11 mouse cellular contexts compared by ENCODE assay signal in genomic region chr14:59806910-59807309, GRCm38 (mm10).
DNase-seq lines count a peak whose midpoint lies in the region; ATAC-seq and TF ChIP-seq lines count a peak whose summit lies in the region.
"Had no signal": no experiment of that assay in that cellular context is flagged by ENCODE, and none has a peak within 500 bp of the region (broad histone marks: within the 10 kb centered on the region; RNA-seq: fewer than 3 reads in every experiment).

No protein-coding gene starts in this region.

- TF ChIP-seq EP300 in ES-Bruce4 (IDR thresholded peaks at IDR 0.05; ENCODE audit: insufficient read depth, low read depth, low read length), result 0 out of 2 replicates have a peak, but pooled peaks have one; percentile 49

- peak overlapping the region; percentile 76 for H3K27ac ChIP-seq in ES-Bruce4 (ENCODE audit: insufficient read depth, low read length)
- H3K27ac ChIP-seq: liver, embryonic 12.5 days had no signal

- ATAC-seq in erythroid progenitor cell, adult 5-6 weeks (replicated peaks; ENCODE audit: low FRiP score, poor library complexity, severe bottlenecking), result no peak
- ATAC-seq: liver, embryonic 12.5 days had no signal

- H3K36me3 ChIP-seq in ES-Bruce4 (ENCODE audit: control insufficient read depth, insufficient read depth, low read length, poor library complexity, severe bottlenecking), result no peaks in the 10 kb centered on the region
- H3K36me3 ChIP-seq: liver, embryonic 12.5 days had no signal

- TF ChIP-seq POLR2A in ES-Bruce4 (IDR thresholded peaks at IDR 0.05; ENCODE audit: insufficient read depth, low read length), result no peak

- DNase-seq in adrenal gland, postnatal 10 days, result peak; percentile 16
- DNase-seq in adrenal gland, postnatal 25 days, result no peak
- peak; percentile 32 for DNase-seq in kidney, postnatal 14 days
- no peak for DNase-seq in kidney, adult 18-20 months
- peak; percentile 19 to 62 for DNase-seq in layer of hippocampus, postnatal 14 days (ENCODE audit: low spot score in 2 of 2)
- no peak for DNase-seq in yolk sac, embryonic 10.5 days (ENCODE audit: low spot score)
- DNase-seq: kidney, adult 11 months; right cerebral cortex, adult 18-20 months had no signal

- H3K4me3 ChIP-seq in ES-Bruce4 (ENCODE audit: low read depth, low read length), result no peak overlapping the region
- H3K4me3 ChIP-seq: liver, embryonic 12.5 days had no signal

- H3K9ac ChIP-seq in ES-Bruce4 (ENCODE audit: low read depth, poor library complexity, severe bottlenecking), result no peak overlapping the region; the same call in 1 of the 2 replicates
- H3K9ac ChIP-seq: liver, embryonic 12.5 days had no signal

- no peaks in the 10 kb centered on the region for H3K27me3 ChIP-seq in ES-Bruce4 (ENCODE audit: control insufficient read depth, insufficient read depth, low read length, poor library complexity, severe bottlenecking)
- H3K27me3 ChIP-seq: liver, embryonic 12.5 days had no signal

- H3K4me1 ChIP-seq in ES-Bruce4 (ENCODE audit: control insufficient read depth, insufficient read depth, low read length), result peaks cover 7% of the 10 kb centered on the region
- H3K4me1 ChIP-seq: liver, embryonic 12.5 days had no signal

- no peak for TF ChIP-seq CTCF in ES-Bruce4 (IDR thresholded peaks at IDR 0.05; ENCODE audit: low read depth, low read length)

- H3K9me3 ChIP-seq in ES-Bruce4 (replicated peaks; ENCODE audit: control insufficient read depth, insufficient read depth, low read length, poor library complexity, severe bottlenecking), result no peaks in the 10 kb centered on the region
- H3K9me3 ChIP-seq: liver, embryonic 12.5 days had no signal

Comparison
In these comparisons a context has a peak if more than half of its experiments do, and no peak if none do; other contexts are left out.
1. DNase-seq: peak in adrenal gland, postnatal 10 days (single experiment), kidney, postnatal 14 days (single experiment) and layer of hippocampus, postnatal 14 days (2 of 2); none in adrenal gland, postnatal 25 days (single experiment), kidney, adult 18-20 months (single experiment) and yolk sac, embryonic 10.5 days (single experiment).